Mouse (Mus musculus) telencephalon, adult 2 months (tissue): Measurements from ENCODE around the gene Mecom.

Source experiments
- DNase-seq: peaks from one replicate; pipeline ENCODE4 v3.0.0-alpha.2; 2011; ENCODE audit warnings: low read depth, low spot score

Gene Mecom

DNA sequence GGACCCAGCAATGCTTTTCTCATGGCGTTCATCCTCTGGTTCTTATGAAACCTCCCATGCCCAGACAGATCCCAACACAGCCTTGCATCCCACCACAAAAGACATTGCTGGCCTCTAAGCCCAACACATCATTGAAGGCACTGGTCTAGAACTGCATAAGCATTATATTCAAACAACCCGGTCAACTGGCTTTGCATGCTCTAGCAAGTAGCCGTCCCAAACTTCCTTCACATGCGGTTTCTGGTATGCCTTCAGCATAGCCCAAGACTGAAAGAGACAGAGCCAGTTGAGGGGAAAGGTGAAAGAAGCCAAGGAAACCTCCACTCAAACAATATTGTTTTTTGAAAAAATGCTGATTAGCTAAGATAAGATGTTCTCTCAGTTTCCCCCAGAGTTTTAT, 397.7 kb downstream of the Mecom start:
- DNase-seq, result no peak

DNA sequence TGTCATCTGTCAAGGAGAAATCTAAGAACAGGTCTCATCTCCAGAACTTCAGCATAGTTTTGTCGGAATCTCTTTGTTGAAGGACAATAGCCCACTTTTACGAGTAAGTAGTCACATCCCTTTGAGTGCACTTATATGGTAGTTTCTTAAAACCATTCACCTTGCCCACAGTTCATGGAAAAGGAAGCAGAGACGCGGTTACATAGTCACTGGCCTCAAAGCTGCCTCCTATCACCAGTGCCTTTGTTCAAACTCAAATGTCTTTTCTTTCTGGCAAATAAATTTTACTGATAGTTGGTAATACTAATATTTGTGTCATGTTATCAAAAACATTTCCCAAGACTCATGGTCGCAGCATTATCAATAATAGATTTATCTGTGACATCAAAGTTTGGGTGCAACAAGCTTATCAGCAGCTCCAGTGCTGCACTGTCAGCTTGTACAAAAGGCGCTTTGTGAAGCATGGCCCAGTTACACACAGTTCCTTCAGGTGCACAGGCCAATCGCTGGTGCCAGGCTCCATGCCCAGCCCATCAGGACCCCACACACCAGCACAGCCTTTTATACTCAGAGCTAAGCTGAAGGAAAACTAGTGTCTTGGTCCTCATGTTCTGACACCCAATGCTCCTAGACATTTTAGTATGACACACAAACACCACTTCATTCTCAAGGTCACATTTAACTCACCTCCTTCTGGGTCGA, 399.3 kb downstream of the Mecom start:
- DNase-seq, result no peak

DNA sequence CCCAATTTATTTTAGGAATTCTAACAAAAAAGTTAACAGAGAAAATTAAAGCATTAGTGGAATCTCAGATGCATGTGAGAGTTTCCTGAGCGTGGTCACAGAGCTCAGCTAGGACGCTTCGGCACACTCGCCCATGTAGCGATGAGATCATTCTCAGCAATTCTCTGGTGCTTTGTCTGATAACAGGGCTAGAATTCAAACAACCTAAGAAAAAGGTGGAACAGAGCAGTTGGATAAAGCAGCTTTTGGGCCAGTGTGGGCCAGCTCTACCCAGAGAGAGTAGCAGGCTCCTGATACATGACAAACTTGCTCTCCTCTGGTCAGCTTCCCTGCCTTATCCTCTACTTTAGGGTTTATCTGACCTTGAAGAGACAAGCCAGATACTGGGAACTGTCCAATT, 402.8 kb downstream of the Mecom start:
- no peak for DNase-seq

GRCm38 (mm10) chr3:30143961-30144411, 403.8 kb downstream of the Mecom start:
- DNase-seq, result no peak

GRCm38 (mm10) chr3:30143440-30143839, 404.4 kb downstream of the Mecom start:
- no peak for DNase-seq

DNA sequence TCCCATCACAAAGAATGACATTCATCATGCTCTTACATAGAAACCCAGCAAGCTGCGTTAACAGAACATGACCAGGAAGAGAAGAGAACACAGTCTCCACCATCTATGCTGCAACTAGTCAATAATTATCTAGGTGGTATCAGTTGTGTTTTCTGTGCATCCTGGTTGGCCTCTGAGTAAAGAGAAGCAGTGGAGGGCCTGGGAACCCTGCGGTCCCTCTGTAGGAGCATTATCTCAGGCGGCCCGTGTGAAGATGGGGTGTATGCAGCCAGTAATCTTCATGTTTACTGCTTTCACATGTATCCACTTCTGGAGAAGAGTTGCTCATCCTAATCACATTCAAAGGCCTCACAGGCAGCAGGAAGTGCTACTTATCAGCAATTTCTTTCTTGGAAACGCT, 407.5 kb downstream of the Mecom start:
- DNase-seq, result no peak

DNA sequence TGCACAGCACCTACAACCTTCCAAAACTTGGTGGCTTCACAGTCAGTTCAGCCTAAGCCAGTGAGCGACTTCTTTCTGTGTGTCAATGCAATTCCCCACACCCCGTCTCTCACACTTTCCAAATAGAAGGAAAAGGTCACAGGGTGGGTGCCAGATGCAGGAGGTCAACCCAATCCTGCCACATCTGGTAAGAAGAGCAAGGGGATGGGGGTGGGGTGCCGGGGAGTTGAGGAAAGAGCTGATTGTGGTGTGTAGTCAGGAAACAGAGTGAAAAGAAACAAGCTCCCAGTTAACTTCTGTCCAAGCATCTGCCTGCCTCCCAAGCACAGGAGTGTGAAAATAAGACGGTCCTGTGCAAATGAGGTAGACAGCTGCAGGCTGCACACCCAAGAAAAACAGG, 408.1 kb downstream of the Mecom start:
- no peak for DNase-seq

- DNase-seq, result no peak
Measured at GRCm38 (mm10) chr3:30138588-30138987, 409.2 kb downstream of the Mecom start.

GRCm38 (mm10) chr3:30135857-30136256, 412.0 kb downstream of the Mecom start:
- DNase-seq, result no peak

- DNase-seq, result no peak
Measured at GRCm38 (mm10) chr3:30135119-30135518, 412.7 kb downstream of the Mecom start.

DNA sequence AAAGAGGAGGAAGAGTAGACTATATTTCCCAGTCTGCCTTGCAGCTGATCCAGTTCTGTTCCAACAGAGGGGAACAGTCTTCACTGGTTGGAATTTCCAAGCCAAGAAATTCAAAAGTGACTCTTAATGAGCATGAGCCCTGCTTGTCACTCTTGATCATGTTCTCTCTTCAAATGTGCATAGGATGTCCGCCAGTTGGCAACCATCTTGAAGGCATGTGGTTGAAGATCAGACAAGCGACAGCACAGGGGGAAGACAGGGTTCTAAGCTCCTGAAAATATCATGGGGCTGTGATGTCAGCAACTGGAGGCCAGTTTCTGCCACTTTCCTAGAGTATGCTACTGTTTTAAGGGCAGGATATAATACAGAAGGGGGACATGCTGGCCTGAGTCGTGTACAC, 414.8 kb downstream of the Mecom start:
- DNase-seq, result no peak

DNA sequence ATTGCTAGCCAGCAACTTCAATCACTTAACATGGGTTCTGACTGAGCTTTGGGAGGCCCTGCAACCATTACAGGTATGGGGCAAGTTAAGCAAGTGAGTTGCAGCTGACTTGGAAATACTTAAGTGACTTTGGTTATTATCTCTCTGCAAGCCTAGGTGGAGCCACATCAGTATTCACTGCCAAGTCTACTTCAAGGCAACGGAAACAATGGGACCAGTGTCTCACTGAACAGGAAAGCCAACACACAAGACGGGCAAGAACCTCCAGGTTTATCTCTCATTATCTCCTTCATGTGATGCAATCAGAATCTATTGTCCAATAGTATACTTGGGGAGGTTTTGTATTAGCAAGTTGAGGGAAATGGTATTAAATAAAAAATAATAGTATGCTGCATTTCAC, 415.4 kb downstream of the Mecom start:
- DNase-seq, result no peak

DNA sequence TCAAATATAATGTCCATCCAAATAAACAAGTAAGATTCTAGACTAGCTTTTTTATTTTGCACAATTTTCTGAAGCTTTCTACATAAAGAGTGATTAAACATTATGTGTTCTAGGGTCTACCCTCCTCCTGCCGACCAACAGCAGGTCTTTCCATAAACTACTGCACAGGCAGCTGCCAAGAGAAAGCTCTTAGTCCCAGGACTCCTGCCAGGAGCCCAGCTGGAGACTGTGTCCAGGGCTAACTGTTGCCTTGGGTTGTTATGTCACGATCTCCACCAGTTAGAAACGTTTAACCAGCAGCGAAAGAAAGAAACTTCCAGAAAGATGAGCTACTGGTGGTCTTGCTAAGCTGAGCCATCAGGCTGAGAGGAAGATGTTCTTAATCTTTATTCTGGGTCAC, 417.3 kb downstream of the Mecom start:
- DNase-seq, result no peak

GRCm38 (mm10) chr3:30122618-30123017, 425.2 kb downstream of the Mecom start:
- no peak for DNase-seq

DNA sequence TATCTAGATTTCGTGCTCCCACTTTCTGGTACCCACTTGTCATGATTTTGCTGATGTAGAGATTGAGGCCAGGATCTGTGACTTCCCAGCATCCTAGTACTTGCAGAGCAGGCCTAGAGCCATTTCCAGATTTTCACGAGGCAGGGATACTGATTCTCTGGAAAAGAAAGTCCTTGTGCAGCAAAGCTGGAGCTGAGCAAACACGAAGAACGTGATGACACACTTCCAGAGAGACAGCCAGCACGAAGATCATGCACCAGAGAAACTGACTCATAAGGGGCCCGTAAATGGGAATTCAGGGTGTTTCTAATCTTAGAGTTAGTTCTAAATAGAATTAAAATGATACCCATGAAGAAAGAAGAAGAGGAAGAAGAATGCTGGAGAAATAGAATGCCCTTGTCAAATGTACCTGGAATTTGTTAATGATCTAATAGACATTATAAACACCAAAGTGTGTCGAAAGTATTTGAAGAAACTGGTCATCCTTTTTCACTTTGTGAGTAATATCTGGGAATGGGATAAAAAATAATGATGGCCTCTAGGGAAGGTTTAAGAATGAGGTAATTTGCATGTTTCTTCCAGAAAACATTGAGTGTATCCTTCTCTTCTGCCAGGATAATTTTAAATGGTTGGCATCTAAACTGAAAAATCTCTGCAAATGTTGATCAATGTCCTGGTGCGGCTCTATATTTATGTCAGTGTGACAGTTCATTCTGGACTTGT, 426.9 kb downstream of the Mecom start:
- no peak for DNase-seq

GRCm38 (mm10) chr3:30118594-30119297, 429.1 kb downstream of the Mecom start:
- no peak for DNase-seq

GRCm38 (mm10) chr3:30113249-30113770, 434.5 kb downstream of the Mecom start:
- DNase-seq, result no peak

GRCm38 (mm10) chr3:30107945-30108670, 439.7 kb downstream of the Mecom start:
- DNase-seq, result no peak

DNA sequence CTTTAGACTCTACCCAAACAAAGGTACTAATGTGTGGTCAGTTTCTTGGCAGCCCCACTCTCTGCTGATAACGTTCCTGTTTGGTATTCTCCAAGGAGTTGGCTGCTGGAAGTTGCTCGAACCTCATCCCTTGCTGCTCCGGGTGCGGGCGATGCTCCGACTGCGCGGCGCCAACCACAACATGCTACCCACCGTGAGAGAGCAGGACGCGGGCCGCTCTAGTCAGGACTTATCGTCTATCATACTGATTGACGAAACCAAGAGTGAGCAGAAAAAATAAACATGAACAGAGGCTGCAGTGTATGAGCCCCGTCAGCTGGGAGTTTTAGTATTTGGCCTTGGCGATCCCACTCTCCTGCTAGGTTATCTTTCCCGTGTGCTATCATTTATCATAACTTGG, 441.3 kb downstream of the Mecom start:
- DNase-seq, result no peak

GRCm38 (mm10) chr3:30105859-30106258, 441.9 kb downstream of the Mecom start:
- DNase-seq, result no peak

- DNase-seq, result no peak
Measured at GRCm38 (mm10) chr3:30105194-30105823, 442.5 kb downstream of the Mecom start.
